Comparison of ENCODE assay signal across 12 mouse cellular contexts in genomic region chr13:58516277-58516676, GRCm38 (mm10).
DNase-seq lines count a peak whose midpoint lies in the region; ATAC-seq and TF ChIP-seq lines count a peak whose summit lies in the region.
"Had no signal": no experiment of that assay in that cellular context is flagged by ENCODE, and none has a peak within 500 bp of the region (broad histone marks: within the 10 kb centered on the region; RNA-seq: fewer than 3 reads in every experiment).

No protein-coding gene starts in this region.

- TF ChIP-seq EP300 in stomach, postnatal 0 days (optimal IDR thresholded peaks at IDR 0.05), result no peak

- peak overlapping the region; percentile 45; the same call in 1 of the 2 replicates for H3K27ac ChIP-seq in heart, embryonic 13.5 days (replicated peaks)
- no peak overlapping the region for H3K27ac ChIP-seq in testis, adult 2 months (ENCODE audit: control insufficient read depth, insufficient read depth, low read depth, low read length)
- no peak overlapping the region for H3K27ac ChIP-seq in stomach, postnatal 0 days (replicated peaks)
- H3K27ac ChIP-seq: neural tube, embryonic 13.5 days had no signal

- H3K4me2 ChIP-seq in heart, embryonic 13.5 days, result no peak overlapping the region
- H3K4me2 ChIP-seq in stomach, postnatal 0 days (replicated peaks; ENCODE audit: low read depth), result no peak overlapping the region
- H3K4me2 ChIP-seq: neural tube, embryonic 13.5 days had no signal

- no peak for TF ChIP-seq POLR2A in testis, adult 2 months (IDR thresholded peaks at IDR 0.05; ENCODE audit: control insufficient read depth, low read depth, low read length)

- 79% methylated on average over 4 of the region's 4 CpGs for WGBS in heart, embryonic 13.5 days
- WGBS in stomach, postnatal 0 days, result 95% methylated on average over 4 of the region's 4 CpGs

- peak; percentile 23; the same call in 1 of the 2 replicates for TF ChIP-seq CTCF in testis, adult 2 months (IDR thresholded peaks at IDR 0.05; ENCODE audit: control insufficient read depth, insufficient read depth, insufficient replicate concordance, low read depth, low read length)
- peak; percentile 48 for TF ChIP-seq CTCF in stomach, postnatal 0 days (IDR thresholded peaks at IDR 0.05; ENCODE audit: low read depth)

- intact Hi-C loops in heart, postnatal 25 days (cut with DNase I), result no loop called here

- H3K9me3 ChIP-seq in heart, embryonic 13.5 days, result no peaks in the 10 kb centered on the region; the same call in 1 of the 2 replicates
- H3K9me3 ChIP-seq in stomach, postnatal 0 days (ENCODE audit: control insufficient read depth, low read length), result no peaks in the 10 kb centered on the region
- H3K9me3 ChIP-seq: neural tube, embryonic 13.5 days had no signal

- H3K27me3 ChIP-seq in heart, embryonic 13.5 days (replicated peaks), result no peaks in the 10 kb centered on the region
- no peaks in the 10 kb centered on the region for H3K27me3 ChIP-seq in testis, adult 2 months (ENCODE audit: control insufficient read depth, insufficient read depth, low read length)
- H3K27me3 ChIP-seq in stomach, postnatal 0 days (ENCODE audit: control insufficient read depth, insufficient read depth, low read length), result no peaks in the 10 kb centered on the region
- H3K27me3 ChIP-seq: neural tube, embryonic 13.5 days had no signal

- DNase-seq in heart, postnatal 25 days (ENCODE audit: low spot score), result no peak
- no peak for DNase-seq in testis, postnatal 14 days (ENCODE audit: low spot score)
- peak; percentile 7 for DNase-seq in induced T-regulatory cell, adult 2 months (ENCODE audit: low read depth)
- no peak for DNase-seq in stomach, postnatal 0 days (ENCODE audit: low spot score)
- no peak for DNase-seq in c-Kit-positive CD71-positive TER-119-positive erythroid progenitor cells, embryonic 14.5 days (ENCODE audit: low spot score)
- DNase-seq in adrenal gland, postnatal 4 days (ENCODE audit: low spot score in 2 of 2), result no peak
- DNase-seq: kidney, postnatal 10 days; lung, postnatal 36 days; right cerebral cortex, postnatal 14 days had no signal

- H3K36me3 ChIP-seq in heart, embryonic 13.5 days, result no peaks in the 10 kb centered on the region
- H3K36me3 ChIP-seq in testis, adult 2 months (ENCODE audit: control insufficient read depth, insufficient read depth, low read length), result no peaks in the 10 kb centered on the region
- no peaks in the 10 kb centered on the region for H3K36me3 ChIP-seq in stomach, postnatal 0 days (ENCODE audit: control insufficient read depth, insufficient read depth, low read length)
- H3K36me3 ChIP-seq: neural tube, embryonic 13.5 days had no signal

- H3K9ac ChIP-seq in heart, embryonic 13.5 days, result no peak overlapping the region
- no peak overlapping the region for H3K9ac ChIP-seq in stomach, postnatal 0 days (ENCODE audit: low read length)
- H3K9ac ChIP-seq: neural tube, embryonic 13.5 days had no signal

- ATAC-seq in heart, embryonic 13.5 days (ENCODE audit: extremely low read depth, insufficient number of reproducible peaks, low FRiP score, low TSS enrichment), result 0 out of 2 replicates have a peak, but pooled peaks have one; percentile 40
- peak; percentile 86 for ATAC-seq in stomach, postnatal 0 days (ENCODE audit: low FRiP score, low TSS enrichment)

- H3K4me3 ChIP-seq in heart, embryonic 13.5 days, result no peak overlapping the region
- H3K4me3 ChIP-seq in testis, adult 2 months (ENCODE audit: control insufficient read depth, low read depth, low read length), result no peak overlapping the region
- H3K4me3 ChIP-seq in stomach, postnatal 0 days (ENCODE audit: low read depth, low read length), result no peak overlapping the region
- H3K4me3 ChIP-seq: neural tube, embryonic 13.5 days had no signal

- H3K4me1 ChIP-seq in heart, embryonic 13.5 days, result peaks cover 28% of the 10 kb centered on the region
- H3K4me1 ChIP-seq in testis, adult 2 months (ENCODE audit: control insufficient read depth, insufficient read depth, low read length), result peaks cover 6% of the 10 kb centered on the region
- H3K4me1 ChIP-seq in stomach, postnatal 0 days (replicated peaks; ENCODE audit: control insufficient read depth, insufficient read depth), result no peaks in the 10 kb centered on the region
- H3K4me1 ChIP-seq: neural tube, embryonic 13.5 days had no signal
